Mouse (Mus musculus) telencephalon, adult 2 months (tissue): Measurements from ENCODE around the gene Pde12.

Experiments used
- DNase-seq: peaks from one replicate; pipeline ENCODE4 v3.0.0-alpha.2; 2011; ENCODE audit warnings: low read depth, low spot score

Gene Pde12

GRCm38 (mm10) chr14:26645989-26646650 lies 23.6 kb downstream of the Pde12 start:
- DNase-seq, result no peak

DNA sequence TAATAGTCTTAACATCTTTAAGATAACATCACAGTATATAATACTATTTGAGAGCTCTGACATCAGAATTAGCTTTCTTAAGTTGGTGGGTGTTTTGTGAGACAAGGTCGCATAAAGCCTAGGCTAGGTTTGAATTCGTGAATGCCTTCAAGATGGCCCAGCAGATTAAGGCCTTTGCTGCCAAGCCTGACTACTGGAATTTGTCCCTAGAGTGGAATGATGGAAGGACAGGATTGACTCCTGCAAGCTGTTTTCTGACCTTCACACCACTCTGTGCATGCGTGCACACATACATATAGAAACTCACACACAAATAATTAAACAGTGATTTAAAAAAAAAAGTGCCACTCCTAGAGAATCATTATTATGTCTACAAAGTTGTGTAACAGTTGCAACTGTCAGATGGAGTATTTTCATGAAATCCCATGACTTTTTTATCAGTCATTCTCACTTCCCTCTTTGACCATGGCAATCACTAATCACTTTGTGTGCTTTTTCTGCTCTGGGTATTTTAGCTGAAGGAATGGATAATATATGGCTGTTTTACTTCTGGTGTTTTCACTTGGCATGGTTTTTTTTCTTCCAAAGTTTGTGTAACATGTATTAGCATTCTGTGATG lies 26.6 kb downstream of the Pde12 start:
- DNase-seq, result no peak

DNA sequence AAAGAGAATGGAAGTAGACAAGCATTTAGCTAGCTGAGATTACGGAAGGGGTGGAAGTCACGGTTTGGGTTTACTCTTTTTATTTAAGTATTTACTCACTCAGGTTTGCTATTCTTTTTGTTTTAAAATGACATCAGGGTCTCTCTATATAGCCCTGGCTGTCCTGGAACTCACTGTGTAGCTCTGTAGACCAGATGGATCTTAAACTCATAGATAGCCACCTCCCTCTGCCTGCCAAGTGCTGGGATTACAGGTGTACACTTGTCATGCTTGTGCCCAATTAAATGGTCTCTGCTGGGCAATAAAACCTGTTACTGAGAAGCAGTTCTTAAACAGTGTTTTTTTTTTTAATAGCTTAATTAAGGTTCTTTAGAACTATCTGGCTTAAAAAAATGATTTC lies 29.7 kb downstream of the Pde12 start:
- no peak for DNase-seq

GRCm38 (mm10) chr14:26639251-26639650 lies 30.4 kb downstream of the Pde12 start:
- no peak for DNase-seq

DNA sequence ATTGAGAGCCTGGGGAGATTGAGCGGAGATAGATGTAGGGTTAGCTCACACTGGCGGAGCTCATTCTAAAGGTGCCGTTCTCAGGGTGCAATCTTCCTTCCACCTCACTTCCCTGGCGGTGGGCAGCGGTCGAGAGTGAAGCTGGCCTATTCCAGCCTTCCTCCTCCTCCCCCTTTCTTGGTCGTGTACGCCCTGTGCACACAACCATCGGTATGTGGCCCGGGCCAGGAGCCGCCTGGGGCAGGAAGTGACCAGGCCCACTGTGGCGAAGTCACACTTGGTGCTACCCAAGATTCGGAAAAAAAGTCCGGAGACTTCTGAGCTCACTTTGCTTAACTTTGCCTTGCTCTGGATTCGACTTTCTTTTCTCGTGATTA lies 31.0 kb downstream of the Pde12 start:
- no peak for DNase-seq

DNA sequence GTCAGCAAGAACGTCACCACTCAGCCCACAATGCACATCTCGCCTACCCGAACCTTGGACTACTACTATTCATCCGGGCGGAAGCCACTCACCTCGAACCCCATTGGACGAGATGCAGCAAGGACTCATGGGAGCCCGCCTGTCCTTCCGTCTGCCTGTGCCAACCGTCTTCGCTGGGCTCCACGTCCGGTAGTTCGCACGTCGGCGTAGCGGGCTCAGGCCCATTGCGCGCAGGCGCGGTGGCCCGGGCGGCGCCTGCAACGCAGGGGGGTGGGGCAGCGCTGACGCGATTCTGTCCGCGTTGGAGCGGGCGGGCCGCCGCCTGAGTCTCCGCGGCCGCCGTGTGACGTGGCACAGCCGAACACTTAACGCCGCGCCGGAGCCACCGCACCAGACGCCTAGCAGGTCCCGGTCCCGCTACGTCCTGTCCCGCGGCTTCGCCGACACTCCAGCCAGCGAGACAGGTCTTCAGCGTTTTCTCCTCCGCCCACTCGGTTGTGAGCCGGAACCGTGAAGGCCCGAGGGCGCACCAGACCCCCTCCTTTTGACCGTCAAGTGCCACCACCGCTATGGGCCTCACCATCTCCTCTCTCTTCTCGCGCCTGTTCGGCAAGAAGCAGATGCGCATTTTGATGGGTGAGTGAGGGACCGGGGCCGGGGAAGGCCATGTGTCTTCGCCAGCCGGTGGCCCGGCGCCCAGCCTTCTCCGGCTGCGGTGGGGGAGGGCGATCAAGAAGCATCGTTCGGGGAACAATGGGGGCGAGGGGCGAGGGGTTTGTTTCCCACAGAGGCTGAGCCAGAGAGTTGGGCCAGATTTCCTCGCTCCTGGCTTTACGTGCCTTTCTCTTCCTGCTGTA lies 31.6 kb downstream of the Pde12 start, which contains the start of gene Arf4:
Gene Arf4, plus strand, starts transcription at position 224 of the 857 bp plus-strand sequence.
- peak; percentile 99 for DNase-seq

DNA sequence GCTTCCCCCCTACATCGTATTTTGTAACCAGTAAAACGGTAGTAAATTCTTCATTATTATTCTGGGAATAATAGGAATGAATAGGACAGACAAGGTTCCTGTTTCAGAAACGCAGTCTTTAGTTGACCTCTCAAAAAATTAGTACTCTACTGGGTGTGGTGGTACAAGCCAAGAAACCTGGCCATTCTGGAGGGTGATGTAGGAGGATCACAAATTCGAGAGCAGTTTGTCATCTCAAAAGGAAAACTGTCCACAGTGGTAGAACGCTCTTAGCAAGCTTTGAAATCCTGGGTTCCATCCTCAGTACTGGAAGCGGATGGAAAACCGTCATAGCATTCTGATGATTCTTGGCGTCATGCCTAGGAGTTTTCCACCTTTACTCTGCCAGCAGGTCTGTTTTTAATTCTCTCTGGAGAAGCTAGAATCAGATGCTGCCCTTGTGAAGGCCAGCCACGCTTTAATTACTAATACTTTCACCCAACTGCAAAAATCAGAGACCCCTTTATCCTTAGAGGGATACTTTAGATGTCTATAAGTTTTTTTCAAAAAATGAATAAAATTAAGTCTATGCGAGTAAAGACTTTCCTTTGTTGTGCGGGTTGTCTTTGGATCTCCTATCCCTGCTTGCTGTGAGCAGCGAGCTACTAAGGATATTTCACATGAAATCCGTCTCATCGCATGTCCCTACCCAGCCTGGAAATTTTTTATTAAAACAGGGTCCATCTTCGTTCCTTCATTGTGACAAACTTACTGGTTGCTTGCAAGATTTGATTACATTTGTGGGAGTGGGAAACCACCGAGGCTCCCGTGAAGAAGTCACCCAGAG lies 32.4 kb downstream of the Pde12 start:
- no peak for DNase-seq

GRCm38 (mm10) chr14:26626605-26627140 lies 43.0 kb downstream of the Pde12 start:
- DNase-seq, result no peak

GRCm38 (mm10) chr14:26625301-26625700 lies 44.4 kb downstream of the Pde12 start:
- DNase-seq, result no peak

GRCm38 (mm10) chr14:26610689-26611088 lies 59.0 kb downstream of the Pde12 start:
- no peak for DNase-seq
